Mouse (Mus musculus) MEL (cell line): ENCODE data around the gene Krtdap.

ENCODE experiments used
- GATA1 ChIP-seq: IDR thresholded peaks from 2 replicates; pipeline ENCODE4 v1.6.1; 2011; ENCODE audit warnings: low read depth, low read length, improper control_type of control experiment
- MAZ ChIP-seq: IDR thresholded peaks from 2 replicates; pipeline ENCODE4 v1.6.1; 2012; ENCODE audit warnings: low read depth, mild to moderate bottlenecking, inconsistent platforms, low read length, improper control_type of control experiment

- TF ChIP-seq MAZ (no peak), GATA1 (no peak)
These were observed 44.6 kb downstream of the Krtdap start for GRCm38 (mm10) chr7:30832261-30832660.
